Mouse (Mus musculus) embryonic facial prominence, embryonic 14.5 days (tissue): ENCODE results near the gene Gja1. TPM values are rescaled to one million over a fixed set of nuclear protein-coding genes. Genes with fewer than 3 reads are reported as not detected.

Experiments used
- ATAC-seq: fragments of 200-750 bp; cut with Nextera tagmentation; 2 replicates; pipeline ENCODE4 v1.8.0; 2017; ENCODE audit warnings: low read depth, moderate number of reproducible peaks, moderate TSS enrichment
- DNase-seq: peaks from one replicate; pipeline ENCODE4 v3.0.0-alpha.2; 2015; ENCODE audit warnings: low spot score
- H3K27ac ChIP-seq: fragments of 300-500 bp; sonication (generic); replicated peaks from 2 replicates; pipeline ENCODE4 v1.5.1; 2014; ENCODE audit warnings: low read depth, mild to moderate bottlenecking, low read length, moderate library complexity
- H3K27me3 ChIP-seq: fragments of 300-500 bp; sonication (generic); replicated peaks from 2 replicates; pipeline ENCODE4 v1.6.1; 2014; ENCODE audit warnings: low read length; ENCODE audit not compliant: control insufficient read depth, insufficient read depth
- H3K36me3 ChIP-seq: fragments of 300-500 bp; sonication (generic); 2 replicates; pipeline ENCODE4 v1.6.1; 2014; ENCODE audit warnings: low read length, mixed read lengths; ENCODE audit not compliant: control insufficient read depth, insufficient read depth
- H3K4me1 ChIP-seq: fragments of 300-500 bp; sonication (generic); 2 replicates; pipeline ENCODE4 v1.6.1; 2014; ENCODE audit warnings: antibody characterized with exemption, low read length; ENCODE audit not compliant: control insufficient read depth, insufficient read depth
- H3K4me2 ChIP-seq: fragments of 300-500 bp; sonication (generic); 2 replicates; pipeline ENCODE4 v1.6.1; 2014; ENCODE audit warnings: low read depth, mild to moderate bottlenecking, low read length, moderate library complexity, mixed read lengths
- H3K4me3 ChIP-seq: fragments of 300-500 bp; sonication (generic); 2 replicates; pipeline ENCODE4 v1.5.1; 2014; ENCODE audit warnings: low read depth, mild to moderate bottlenecking, low read length
- H3K9ac ChIP-seq: fragments of 300-500 bp; sonication (generic); 2 replicates; pipeline ENCODE4 v1.6.1; 2014; ENCODE audit warnings: low read depth, mild to moderate bottlenecking, low read length, moderate library complexity, mixed read lengths
- H3K9me3 ChIP-seq: fragments of 300-500 bp; sonication (generic); 2 replicates; pipeline ENCODE4 v1.6.1; 2016; ENCODE audit warnings: low read length; ENCODE audit not compliant: control insufficient read depth
- WGBS: fragments of 180-500 bp; shearing (Covaris S2); extraction: QIAGEN DNeasy Blood & Tissue Kit; methylation state at CpG from one replicate; pipeline ENCODE4 v1.1.7; 2014; 5-methylcytosine and 5-hydroxymethylcytosine counted together
- polyA plus RNA-seq: library from polyadenylated mRNA; unstranded; fragments of >200 nt; fragmentation: Nextera tagmentation; extraction: Ambion mirVana; gene quantifications from 2 replicates; pipeline ENCODE4 v1.2.1, GENCODE M21; 2014

Gene Gja1
- polyA plus RNA-seq: 289 and 351 TPM in 2 replicates

GRCm38 (mm10) chr10:56377097-56377965 lies at the start of gene Gja1:
Gja1 (plus strand) TSS chr10:56377330.
- peak; percentile 92 for DNase-seq
- Histone ChIP-seq H3K4me1 (peaks cover 23% of the 10 kb centered on the region), H3K4me3 (peak within 1 kb of the TSS; percentile 71), H3K4me2 (peak within 1 kb of the TSS; percentile 76), H3K9ac (peak within 1 kb of the TSS; percentile 87), H3K27me3 (no peaks in the 10 kb centered on the region), H3K27ac (peak within 1 kb of the TSS; percentile 94), H3K9me3 (no peaks in the 10 kb centered on the region), H3K36me3 (no peaks in the 10 kb centered on the region)
- peak; percentile 56; the same call in 1 of the 2 replicates for ATAC-seq
- WGBS: under 1% methylated on average over 23 of the region's 23 CpGs

- WGBS: 46% methylated on average over 6 of the region's 6 CpGs
- Histone ChIP-seq H3K4me3 (no peak overlapping the region), H3K4me1 (no peaks in the 10 kb centered on the region), H3K27ac (no peak overlapping the region), H3K9me3 (no peaks in the 10 kb centered on the region), H3K4me2 (no peak overlapping the region), H3K27me3 (no peaks in the 10 kb centered on the region), H3K9ac (no peak overlapping the region), H3K36me3 (no peaks in the 10 kb centered on the region)
- ATAC-seq (peak; percentile 88), DNase-seq (peak; percentile 83)
These were observed 38.2 kb upstream of the Gja1 start for GRCm38 (mm10) chr10:56338851-56339489.

DNA sequence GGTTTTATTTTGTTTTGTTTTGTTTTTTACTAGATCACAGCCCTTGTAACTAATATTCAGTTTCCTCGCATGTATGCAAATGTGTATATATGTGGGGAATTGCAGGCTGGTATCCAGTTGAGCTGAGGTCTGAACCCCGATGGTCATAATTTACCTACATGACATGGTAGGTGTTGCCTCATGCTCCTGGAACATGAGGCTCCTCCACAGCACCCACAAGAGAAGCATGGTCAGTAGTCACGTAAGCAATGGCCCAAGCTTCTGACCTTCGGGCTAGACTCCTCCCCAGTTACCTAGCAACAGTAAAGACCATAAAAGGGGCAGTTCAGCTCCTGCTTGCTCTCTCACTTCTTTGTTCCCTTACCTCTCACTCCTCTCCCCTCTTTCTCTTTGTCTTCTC lies 16.7 kb upstream of the Gja1 start:
- DNase-seq: no peak
- H3K4me2 ChIP-seq: no peak overlapping the region
- WGBS: 86% methylated on average over 4 of the region's 4 CpGs

GRCm38 (mm10) chr10:56369073-56369472 lies 8.1 kb upstream of the Gja1 start:
- Histone ChIP-seq H3K9me3 (no peaks in the 10 kb centered on the region), H3K27me3 (no peaks in the 10 kb centered on the region), H3K4me1 (0 out of 2 replicates have a peak, but pooled peaks cover 2% of the 10 kb centered on the region), H3K36me3 (no peaks in the 10 kb centered on the region), H3K4me3 (no peak overlapping the region), H3K4me2 (peak overlapping the region; percentile 7; the same call in 1 of the 2 replicates), H3K9ac (no peak overlapping the region), H3K27ac (no peak overlapping the region)
- DNase-seq: peak; percentile 78
- ATAC-seq: peak; percentile 57; the same call in 1 of the 2 replicates
- WGBS: 18% methylated on average over 7 of the region's 7 CpGs

More for the DNA sequence above, 16.7 kb upstream of the Gja1 start:
- Histone ChIP-seq H3K9ac (no peak overlapping the region), H3K4me1 (no peaks in the 10 kb centered on the region), H3K27me3 (no peaks in the 10 kb centered on the region), H3K4me3 (no peak overlapping the region), H3K9me3 (no peaks in the 10 kb centered on the region), H3K36me3 (no peaks in the 10 kb centered on the region), H3K27ac (no peak overlapping the region)
- no peak for ATAC-seq

- Histone ChIP-seq H3K27me3 (no peaks in the 10 kb centered on the region), H3K36me3 (no peaks in the 10 kb centered on the region), H3K9me3 (no peaks in the 10 kb centered on the region), H3K9ac (no peak overlapping the region), H3K4me2 (peak overlapping the region; percentile 32; the same call in 1 of the 2 replicates), H3K27ac (no peak overlapping the region), H3K4me1 (peaks cover 13% of the 10 kb centered on the region), H3K4me3 (peak overlapping the region; percentile 8; the same call in 1 of the 2 replicates)
- DNase-seq (peak; percentile 83), ATAC-seq (no peak)
- 20% methylated on average over 8 of the region's 8 CpGs for WGBS
These were observed 4.0 kb upstream of the Gja1 start for GRCm38 (mm10) chr10:56373021-56373720.

DNA sequence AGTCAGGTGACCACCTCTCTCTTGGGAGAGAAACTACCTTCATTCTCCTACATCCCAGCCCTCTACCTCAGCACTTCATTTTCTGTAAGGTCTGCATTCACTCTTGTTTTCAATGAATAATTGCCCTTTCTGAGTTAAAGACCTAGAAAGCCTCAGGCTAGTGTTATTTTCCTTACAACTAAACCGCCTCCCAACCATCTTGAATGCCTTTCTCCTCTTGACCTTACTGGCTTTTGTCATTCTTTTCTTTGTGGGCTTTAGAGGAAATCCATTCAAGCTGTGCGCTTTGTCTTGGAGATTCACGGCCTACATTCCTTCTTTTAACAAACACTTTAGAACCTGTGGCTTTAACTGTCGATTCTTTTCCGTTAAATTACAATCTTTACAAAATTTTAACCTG lies 3.0 kb upstream of the Gja1 start:
- WGBS: 39% methylated on average over 5 of the region's 5 CpGs
- no peaks in the 10 kb centered on the region for H3K27me3 ChIP-seq
- H3K4me1 ChIP-seq: peaks cover 13% of the 10 kb centered on the region
- H3K9me3 ChIP-seq: no peaks in the 10 kb centered on the region
- no peak overlapping the region for H3K4me2 ChIP-seq
- no peak overlapping the region for H3K9ac ChIP-seq
- no peak overlapping the region for H3K4me3 ChIP-seq
- ATAC-seq: no peak
- DNase-seq: no peak
- H3K36me3 ChIP-seq: no peaks in the 10 kb centered on the region
- H3K27ac ChIP-seq: no peak overlapping the region

GRCm38 (mm10) chr10:56375906-56376468 lies 1.1 kb upstream of the Gja1 start:
- ATAC-seq (no peak), DNase-seq (no peak)
- H3K4me2 ChIP-seq: peak overlapping the region; percentile 76; the same call in 1 of the 2 replicates
- WGBS: 40% methylated on average over 9 of the region's 9 CpGs
- no peaks in the 10 kb centered on the region for H3K9me3 ChIP-seq
- H3K4me1 ChIP-seq: peaks cover 17% of the 10 kb centered on the region
- H3K4me3 ChIP-seq: no peak overlapping the region
- H3K36me3 ChIP-seq: no peaks in the 10 kb centered on the region
- no peak overlapping the region for H3K27ac ChIP-seq
- H3K27me3 ChIP-seq: no peaks in the 10 kb centered on the region
- 0 out of 2 replicates have a peak overlapping the region, but pooled peaks have one; percentile 5 for H3K9ac ChIP-seq
